Mouse (Mus musculus) layer of hippocampus, adult 2 months (tissue): ENCODE data around the gene Nav2. TPM values are rescaled to one million over a fixed set of nuclear protein-coding genes. Genes with fewer than 3 reads are reported as not detected.

ENCODE experiments used
- DNase-seq, 2 experiments: peaks; one replicate each; pipeline ENCODE4 v3.0.0; 2022; ENCODE audit warnings: low spot score in 2 of 2
- H3K27ac ChIP-seq: fragments of 200-600 bp; 2 replicates; pipeline ENCODE4 v1.8.1; 2022
- H3K4me3 ChIP-seq: fragments of 200-600 bp; 2 replicates; pipeline ENCODE4 v1.8.1; 2022; ENCODE audit warnings: mild to moderate bottlenecking
- CTCF ChIP-seq: fragments of 200-600 bp; conservative IDR thresholded peaks from 2 replicates; pipeline ENCODE4 v1.8.1; 2022; ENCODE audit warnings: antibody characterized with exemption, mild to moderate bottlenecking, moderate library complexity
- total RNA-seq, 2 experiments: library from RNA; stranded (reverse); gene quantifications; 2 replicates each; pipeline ENCODE4 v1.2.3; 2021

Gene Nav2
- total RNA-seq, 2 experiments from 2014 or later = 84.8 to 106 TPM

DNA sequence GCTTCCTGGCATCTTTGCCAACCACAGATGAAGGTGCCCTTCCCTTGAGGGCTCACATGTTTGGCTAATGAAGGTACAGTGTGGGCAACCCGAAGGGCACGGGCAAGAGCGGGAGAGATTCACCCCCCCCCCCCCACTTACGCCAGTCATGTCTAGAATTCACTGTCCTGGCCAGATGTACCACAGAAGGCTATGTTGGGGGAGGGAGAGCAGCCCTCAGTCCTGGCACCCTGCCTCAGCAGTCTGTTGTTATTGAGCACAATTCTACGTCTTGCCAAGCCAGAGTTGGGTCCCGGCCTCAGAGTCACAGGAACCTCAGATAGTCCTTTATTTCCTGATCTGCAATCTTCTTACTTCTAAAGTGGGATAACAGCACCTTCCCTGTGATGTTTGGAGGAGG lies 357.9 kb downstream of the Nav2 start:
- DNase-seq = no peak
- Histone ChIP-seq H3K4me3 (no peak overlapping the region), H3K27ac (peak overlapping the region; percentile 91)
- no peak for TF ChIP-seq CTCF

GRCm38 (mm10) chr7:49267621-49268325 lies 359.3 kb downstream of the Nav2 start:
- H3K4me3 ChIP-seq = no peak overlapping the region; the same call in 1 of the 2 replicates
- TF ChIP-seq CTCF = no peak
- H3K27ac ChIP-seq = peak overlapping the region; percentile 91
- no peak for DNase-seq

GRCm38 (mm10) chr7:49268401-49268921 lies 359.9 kb downstream of the Nav2 start:
- Histone ChIP-seq H3K4me3 (no peak overlapping the region), H3K27ac (peak overlapping the region; percentile 91)
- no peak for DNase-seq
- TF ChIP-seq CTCF = no peak

DNA sequence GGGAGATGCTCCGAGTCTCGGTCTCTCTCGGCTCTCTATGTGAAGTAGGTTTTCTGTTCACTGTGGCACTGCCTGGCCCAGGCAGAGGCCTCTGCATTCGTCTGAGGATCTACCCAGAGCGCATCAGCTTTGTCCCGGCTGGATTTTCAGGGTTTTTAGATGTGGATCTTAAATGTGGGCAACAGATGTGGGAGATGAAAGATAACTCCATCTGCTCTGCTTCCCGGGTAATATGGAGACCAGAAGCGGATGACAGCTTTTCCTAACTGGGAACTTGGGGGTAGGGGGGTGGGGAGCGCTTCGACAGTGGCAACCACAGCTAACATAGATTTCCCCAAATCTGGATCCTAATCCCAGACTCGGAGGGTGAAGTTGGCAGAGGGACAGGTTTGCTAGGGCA lies 362.3 kb downstream of the Nav2 start:
- TF ChIP-seq CTCF = no peak
- DNase-seq = no peak
- Histone ChIP-seq H3K27ac (peak overlapping the region; percentile 91), H3K4me3 (no peak overlapping the region)

DNA sequence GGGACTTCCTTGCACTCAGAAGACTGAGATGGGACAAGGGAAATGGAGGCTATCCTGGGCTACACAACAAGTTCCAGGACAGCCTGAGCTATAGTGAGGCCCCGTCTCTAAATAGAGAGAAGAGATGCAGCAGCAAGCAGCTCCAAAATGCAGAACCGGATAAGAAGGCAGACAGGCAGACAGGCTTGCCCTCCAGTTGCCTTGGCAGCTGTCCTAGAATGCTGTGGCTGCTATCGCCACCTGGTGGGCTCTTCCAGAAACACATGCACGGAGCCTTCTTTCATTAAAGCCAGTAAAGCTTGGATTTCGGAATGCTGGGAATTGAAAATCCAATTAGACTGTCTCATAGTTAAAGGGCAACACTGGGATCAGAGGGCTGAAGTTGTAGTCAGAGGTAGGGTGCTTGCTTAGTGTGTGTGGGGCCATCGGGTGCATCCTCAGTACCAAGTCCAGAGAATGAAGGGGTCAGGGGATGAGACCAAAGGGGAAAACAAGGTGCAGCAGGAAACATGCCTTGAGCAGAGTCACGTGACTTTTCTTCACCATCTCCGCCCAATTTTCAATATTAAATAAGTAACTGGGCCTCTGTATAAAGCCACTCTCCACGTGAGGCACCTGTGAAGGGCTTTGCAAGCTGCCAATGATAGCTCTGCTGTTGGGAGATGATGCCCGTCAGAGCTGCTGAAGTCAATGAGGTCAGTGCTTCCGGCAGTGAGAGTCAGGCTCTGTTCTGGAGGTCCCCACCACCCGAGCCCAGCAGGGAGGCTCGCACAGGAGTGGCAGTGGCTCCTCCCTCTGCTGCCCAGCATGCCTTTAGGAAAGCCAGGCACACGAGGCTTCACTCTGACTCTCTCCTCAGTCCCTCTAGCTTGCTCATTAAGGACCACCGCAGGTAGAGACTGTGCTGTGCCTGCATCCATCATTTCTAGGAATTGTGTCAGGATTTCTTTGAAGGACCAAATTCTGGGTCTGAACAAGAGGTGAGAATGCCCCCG lies 364.2 kb downstream of the Nav2 start:
- Histone ChIP-seq H3K4me3 (no peak overlapping the region), H3K27ac (peak overlapping the region; percentile 71; the same call in 1 of the 2 replicates)
- peak; percentile 81 to 84 for DNase-seq
- peak; percentile 95 for TF ChIP-seq CTCF

- Histone ChIP-seq H3K27ac (peak overlapping the region; percentile 71; the same call in 1 of the 2 replicates), H3K4me3 (no peak overlapping the region)
- no peak for TF ChIP-seq CTCF
- DNase-seq = no peak
Observed at GRCm38 (mm10) chr7:49273907-49274656, 365.6 kb downstream of the Nav2 start.

- H3K4me3 ChIP-seq = no peak overlapping the region
- DNase-seq = no peak
- TF ChIP-seq CTCF = no peak
- H3K27ac ChIP-seq = peak overlapping the region; percentile 48; the same call in 1 of the 2 replicates
Observed at GRCm38 (mm10) chr7:49274676-49275075, 366.2 kb downstream of the Nav2 start.

DNA sequence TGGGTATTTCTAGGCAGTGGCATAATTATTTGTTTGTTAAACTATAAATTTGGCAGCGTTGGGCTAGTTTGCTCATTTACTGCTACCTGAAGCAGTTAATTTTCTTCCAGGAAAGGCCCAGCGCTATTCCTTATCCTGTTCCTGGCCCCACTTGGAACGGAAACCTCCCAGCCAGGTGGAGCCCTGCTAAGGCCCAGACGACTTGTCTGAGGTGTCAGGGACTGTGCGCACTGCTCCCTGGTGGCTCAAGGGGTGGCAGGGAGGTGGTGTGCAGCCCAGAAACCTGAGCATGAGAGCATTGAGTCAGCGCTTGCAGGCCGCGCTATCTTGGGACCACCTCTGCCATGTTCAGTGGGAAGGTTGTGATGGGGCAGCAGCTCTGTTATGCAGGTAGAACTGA lies 367.6 kb downstream of the Nav2 start:
- Histone ChIP-seq H3K27ac (peak overlapping the region; percentile 48; the same call in 1 of the 2 replicates), H3K4me3 (no peak overlapping the region)
- TF ChIP-seq CTCF = no peak
- no peak for DNase-seq

DNA sequence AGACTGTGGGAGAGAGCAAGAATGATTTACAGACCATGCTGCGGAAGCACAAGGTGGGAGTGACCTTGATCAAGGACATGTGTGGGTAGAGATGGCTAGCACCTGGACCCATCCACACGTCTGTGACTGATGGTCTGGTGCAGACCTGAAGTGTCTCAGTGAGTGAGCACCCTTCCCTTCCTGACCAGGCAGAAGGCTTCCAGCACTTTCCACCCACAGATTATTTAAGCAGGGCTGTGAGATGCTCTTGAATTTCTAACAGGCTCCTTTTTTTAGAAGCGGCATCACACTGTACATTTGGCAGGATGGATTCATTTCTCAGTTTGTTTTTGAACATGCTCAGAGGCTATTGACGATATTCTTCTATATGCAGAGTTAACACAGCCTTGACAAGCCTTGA lies 369.2 kb downstream of the Nav2 start:
- no peak for TF ChIP-seq CTCF
- DNase-seq = no peak
- Histone ChIP-seq H3K4me3 (no peak overlapping the region), H3K27ac (peak overlapping the region; percentile 20)

DNA sequence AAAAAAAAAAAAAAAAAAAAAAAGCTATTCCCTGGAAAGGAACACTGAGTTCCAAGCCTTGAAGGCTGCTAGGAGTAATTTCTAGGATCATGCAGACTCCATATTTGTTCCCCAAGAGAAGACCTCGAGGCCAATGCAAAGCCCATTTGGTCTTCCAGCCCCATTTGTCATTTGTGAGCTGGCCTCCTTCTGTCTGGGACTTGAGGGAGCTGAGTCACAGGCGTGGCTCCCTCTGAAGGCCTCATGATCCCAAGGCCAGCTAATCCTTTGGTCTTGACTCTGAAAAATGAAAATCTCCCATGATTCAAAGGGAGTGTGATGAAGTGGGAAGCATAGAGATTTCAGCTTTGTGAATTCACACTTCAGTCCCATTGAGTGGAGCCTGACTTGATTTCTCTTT lies 370.0 kb downstream of the Nav2 start:
- no peak overlapping the region for H3K4me3 ChIP-seq
- peak overlapping the region; percentile 20; the same call in 1 of the 2 replicates for H3K27ac ChIP-seq
- no peak for TF ChIP-seq CTCF
- DNase-seq = no peak

DNA sequence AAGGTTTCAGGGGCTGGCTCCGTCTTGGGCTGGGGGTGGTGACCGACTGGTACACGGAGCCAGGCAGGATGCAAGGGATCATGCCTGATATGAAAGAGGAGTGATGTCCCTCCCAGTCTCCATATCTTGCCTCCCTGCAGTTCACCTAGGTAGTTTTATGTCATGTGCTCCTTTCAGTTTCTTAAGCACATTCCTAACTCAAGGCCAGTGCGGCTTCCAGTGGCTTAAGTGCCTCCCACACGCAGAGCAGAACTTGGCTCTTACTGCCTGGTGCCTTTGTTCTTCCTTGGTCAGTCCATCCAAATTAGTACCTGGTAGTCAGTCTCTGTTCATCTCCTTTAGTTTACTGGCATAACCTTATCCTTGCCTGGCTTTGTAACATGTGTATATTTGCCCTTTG lies 371.9 kb downstream of the Nav2 start:
- no peak overlapping the region for H3K4me3 ChIP-seq
- no peak for DNase-seq
- H3K27ac ChIP-seq = no peak overlapping the region
- TF ChIP-seq CTCF = no peak

DNA sequence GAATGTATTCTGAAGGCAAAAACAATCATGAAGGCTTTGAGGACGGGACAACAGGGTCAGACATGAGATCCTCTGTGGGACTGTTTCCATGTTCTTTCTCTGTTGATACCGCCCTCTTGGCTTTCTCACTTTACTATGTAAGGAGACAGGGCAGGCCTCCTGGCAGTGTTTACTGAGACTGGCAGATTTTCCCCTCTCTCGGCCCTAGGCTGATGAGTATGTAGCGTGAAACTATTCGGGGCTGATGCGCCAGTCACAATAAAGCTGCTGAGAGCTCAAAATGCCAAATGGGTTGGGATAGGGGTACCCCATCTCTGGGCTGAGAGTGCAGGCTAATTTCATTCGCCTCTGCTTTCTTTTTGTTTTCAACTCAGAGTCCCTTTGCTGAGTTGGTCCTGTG lies 373.9 kb downstream of the Nav2 start:
- no peak for DNase-seq
- no peak overlapping the region for H3K27ac ChIP-seq

More for the DNA sequence above, 373.9 kb downstream of the Nav2 start:
- H3K4me3 ChIP-seq = no peak overlapping the region
- no peak for TF ChIP-seq CTCF
